Mouse (Mus musculus): ENCODE results near the gene Nrp2. TPM values are rescaled to one million over a fixed set of nuclear protein-coding genes. Genes with fewer than 3 reads are reported as not detected.
A peak's percentile ranks its signal among the peaks of the same experiment; 100 is the strongest.

The Nrp2 gene
- polyA plus RNA-seq, 1 experiment from 2014 or later: 26.0 TPM

GRCm38 (mm10) chr1:62691175-62691574, 11.9 kb upstream of the Nrp2 start:
- H3K9ac ChIP-seq (replicated peaks): no peak overlapping the region
- H3K27ac ChIP-seq (replicated peaks): no peak overlapping the region
- no peaks in the 10 kb centered on the region for H3K36me3 ChIP-seq
- ATAC-seq (ENCODE audit: low FRiP score, low read depth): no peak
- H3K4me3 ChIP-seq: no peak overlapping the region
- H3K4me2 ChIP-seq (replicated peaks): no peak overlapping the region
- H3K27me3 ChIP-seq: 0 out of 2 replicates have a peak, but pooled peaks cover 6% of the 10 kb centered on the region
- no peaks in the 10 kb centered on the region for H3K9me3 ChIP-seq
- H3K4me1 ChIP-seq: 0 out of 2 replicates have a peak, but pooled peaks cover under 1% of the 10 kb centered on the region
- 90% methylated on average over 6 of the region's 6 CpGs for WGBS

- Histone ChIP-seq H3K27me3 (peaks cover 21% of the 10 kb centered on the region), H3K4me2 (replicated peaks) (0 out of 2 replicates have a peak overlapping the region, but pooled peaks have one; percentile 26), H3K4me3 (no peak overlapping the region), H3K4me1 (peaks cover 8% of the 10 kb centered on the region; the same call in 1 of the 2 replicates), H3K36me3 (no peaks in the 10 kb centered on the region), H3K27ac (replicated peaks) (no peak overlapping the region), H3K9ac (replicated peaks) (no peak overlapping the region), H3K9me3 (no peaks in the 10 kb centered on the region)
- ATAC-seq (ENCODE audit: low FRiP score, low read depth): peak; percentile 27; the same call in 1 of the 2 replicates
- 64% methylated on average over 6 of the region's 6 CpGs for WGBS
These were observed 6.6 kb upstream of the Nrp2 start for GRCm38 (mm10) chr1:62696312-62696982.

- H3K9ac ChIP-seq (replicated peaks): no peak overlapping the region
- H3K4me2 ChIP-seq (replicated peaks): 0 out of 2 replicates have a peak overlapping the region, but pooled peaks have one; percentile 26
- peak; percentile 62; the same call in 1 of the 2 replicates for ATAC-seq (ENCODE audit: low FRiP score, low read depth)
- WGBS: 25% methylated on average over 9 of the region's 9 CpGs
- H3K4me3 ChIP-seq: no peak overlapping the region
- peaks cover 26% of the 10 kb centered on the region for H3K27me3 ChIP-seq
- H3K4me1 ChIP-seq: peaks cover 8% of the 10 kb centered on the region; the same call in 1 of the 2 replicates
- no peaks in the 10 kb centered on the region for H3K9me3 ChIP-seq
- no peaks in the 10 kb centered on the region for H3K36me3 ChIP-seq
- no peak overlapping the region for H3K27ac ChIP-seq (replicated peaks)
These were observed 6.1 kb upstream of the Nrp2 start for GRCm38 (mm10) chr1:62696983-62697341.

- H3K4me3 ChIP-seq: no peak overlapping the region
- no peaks in the 10 kb centered on the region for H3K36me3 ChIP-seq
- ATAC-seq (ENCODE audit: low FRiP score, low read depth): no peak
- no peaks in the 10 kb centered on the region for H3K9me3 ChIP-seq
- H3K27me3 ChIP-seq: peaks cover 30% of the 10 kb centered on the region
- no peak overlapping the region for H3K27ac ChIP-seq (replicated peaks)
- H3K9ac ChIP-seq (replicated peaks): no peak overlapping the region
- WGBS: 60% methylated on average over 3 of the region's 3 CpGs
- peaks cover 8% of the 10 kb centered on the region; the same call in 1 of the 2 replicates for H3K4me1 ChIP-seq
- no peak overlapping the region for H3K4me2 ChIP-seq (replicated peaks)
These were observed 5.7 kb upstream of the Nrp2 start for GRCm38 (mm10) chr1:62697353-62697752.

- Histone ChIP-seq H3K9me3 (no peaks in the 10 kb centered on the region), H3K27ac (replicated peaks) (no peak overlapping the region), H3K9ac (replicated peaks) (no peak overlapping the region), H3K4me2 (replicated peaks) (no peak overlapping the region), H3K4me3 (no peak overlapping the region), H3K4me1 (peaks cover 21% of the 10 kb centered on the region), H3K36me3 (no peaks in the 10 kb centered on the region), H3K27me3 (peaks cover 50% of the 10 kb centered on the region)
- no peak for ATAC-seq (ENCODE audit: low FRiP score, low read depth)
- WGBS: 23% methylated on average over 4 of the region's 4 CpGs
These were observed 3.3 kb upstream of the Nrp2 start for GRCm38 (mm10) chr1:62699801-62700200.

- H3K27ac ChIP-seq (replicated peaks): no peak overlapping the region
- no peaks in the 10 kb centered on the region for H3K9me3 ChIP-seq
- WGBS: 35% methylated on average over 10 of the region's 10 CpGs
- H3K27me3 ChIP-seq: peaks cover 63% of the 10 kb centered on the region
- no peak overlapping the region for H3K4me3 ChIP-seq
- no peak overlapping the region for H3K9ac ChIP-seq (replicated peaks)
- peaks cover 35% of the 10 kb centered on the region for H3K4me1 ChIP-seq
- H3K4me2 ChIP-seq (replicated peaks): no peak overlapping the region
- no peak for ATAC-seq (ENCODE audit: low FRiP score, low read depth)
- no peaks in the 10 kb centered on the region for H3K36me3 ChIP-seq
These were observed 1.8 kb upstream of the Nrp2 start for GRCm38 (mm10) chr1:62701065-62701921.

GRCm38 (mm10) chr1:62702743-62703142, 342 bp upstream of the Nrp2 start:
- WGBS: under 1% methylated on average over 25 of the region's 25 CpGs
- peaks cover 42% of the 10 kb centered on the region for H3K4me1 ChIP-seq
- peaks cover 72% of the 10 kb centered on the region for H3K27me3 ChIP-seq
- H3K4me3 ChIP-seq: peak overlapping the region; percentile 66
- H3K9me3 ChIP-seq: no peaks in the 10 kb centered on the region
- H3K9ac ChIP-seq (replicated peaks): peak overlapping the region; percentile 70
- no peaks in the 10 kb centered on the region for H3K36me3 ChIP-seq
- peak overlapping the region; percentile 70 for H3K27ac ChIP-seq (replicated peaks)
- ATAC-seq (ENCODE audit: low FRiP score, low read depth): no peak
- peak overlapping the region; percentile 91 for H3K4me2 ChIP-seq (replicated peaks)

- ATAC-seq (ENCODE audit: low FRiP score, low read depth): no peak
- no peaks in the 10 kb centered on the region for H3K9me3 ChIP-seq
- H3K4me2 ChIP-seq (replicated peaks): peak overlapping the region; percentile 91
- H3K36me3 ChIP-seq: no peaks in the 10 kb centered on the region
- under 1% methylated on average over 9 of the region's 9 CpGs for WGBS
- H3K27me3 ChIP-seq: peaks cover 76% of the 10 kb centered on the region
- H3K27ac ChIP-seq (replicated peaks): no peak overlapping the region
- H3K9ac ChIP-seq (replicated peaks): peak overlapping the region; percentile 70
- H3K4me1 ChIP-seq: peaks cover 49% of the 10 kb centered on the region
- H3K4me3 ChIP-seq: peak overlapping the region; percentile 66
These were observed 1.2 kb downstream of the Nrp2 start for GRCm38 (mm10) chr1:62704117-62704888.

- H3K4me3 ChIP-seq: peak overlapping the region; percentile 66
- no peak for ATAC-seq (ENCODE audit: low FRiP score, low read depth)
- H3K27me3 ChIP-seq: peaks cover 82% of the 10 kb centered on the region
- 2% methylated on average over 16 of the region's 16 CpGs for WGBS
- H3K9me3 ChIP-seq: no peaks in the 10 kb centered on the region
- no peak overlapping the region for H3K27ac ChIP-seq (replicated peaks)
- H3K4me2 ChIP-seq (replicated peaks): peak overlapping the region; percentile 91
- H3K36me3 ChIP-seq: no peaks in the 10 kb centered on the region
- peaks cover 50% of the 10 kb centered on the region for H3K4me1 ChIP-seq
- peak overlapping the region; percentile 68 for H3K9ac ChIP-seq (replicated peaks)
These were observed 1.9 kb downstream of the Nrp2 start for GRCm38 (mm10) chr1:62704889-62705516.

- Histone ChIP-seq H3K27ac (replicated peaks) (peak overlapping the region; percentile 22), H3K4me1 (peaks cover 55% of the 10 kb centered on the region), H3K4me3 (peak overlapping the region; percentile 66), H3K27me3 (peaks cover 87% of the 10 kb centered on the region), H3K4me2 (replicated peaks) (peak overlapping the region; percentile 91), H3K9me3 (no peaks in the 10 kb centered on the region), H3K9ac (replicated peaks) (peak overlapping the region; percentile 68), H3K36me3 (no peaks in the 10 kb centered on the region)
- 0 out of 2 replicates have a peak, but pooled peaks have one; percentile 1 for ATAC-seq (ENCODE audit: low FRiP score, low read depth)
- 2% methylated on average over 12 of the region's 18 CpGs for WGBS
These were observed 2.5 kb downstream of the Nrp2 start for GRCm38 (mm10) chr1:62705517-62705981.
